Mouse (Mus musculus): Measurements from ENCODE around the gene Rps25.
A peak's percentile ranks its signal among the peaks of the same experiment; 100 is the strongest.

Rps25 gene

DNA sequence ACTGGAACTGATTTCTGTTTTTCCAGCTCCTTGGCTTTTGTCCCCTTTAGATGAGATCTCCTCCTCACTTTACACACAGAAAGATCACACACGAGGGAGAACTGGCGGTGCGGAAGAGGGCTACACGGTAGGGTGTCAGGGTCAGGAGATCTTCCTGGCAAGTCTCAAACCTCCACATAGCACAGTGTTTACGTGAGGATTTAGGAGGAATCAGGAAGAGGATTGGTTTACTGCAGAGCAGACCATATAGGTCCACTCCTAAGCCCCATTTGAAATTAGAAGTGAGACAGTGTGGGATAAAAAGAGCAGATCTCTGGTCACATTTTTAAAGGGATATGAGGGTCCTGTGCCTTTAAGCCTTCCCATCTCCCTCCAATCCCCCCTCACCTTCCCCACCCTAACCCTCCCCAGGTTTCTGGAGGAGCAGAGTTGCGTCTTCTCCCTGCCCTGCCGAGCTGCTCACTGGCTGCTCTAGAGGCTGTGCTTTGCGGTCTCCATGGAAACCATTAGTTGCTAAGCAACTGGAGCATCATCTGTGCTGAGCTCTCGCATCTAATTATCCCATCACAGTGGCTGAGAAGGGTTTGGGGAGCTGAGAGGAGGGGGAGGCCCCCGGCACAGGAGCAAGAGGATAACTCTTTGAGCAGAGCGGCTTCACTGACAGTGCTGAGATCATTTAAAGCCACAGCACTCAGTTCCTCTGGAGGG lies 50.2 kb downstream of the Rps25 start:
- DNase-seq (ENCODE audit: low spot score): peak; percentile 82
